Mouse (Mus musculus) macrophage (primary cell): ENCODE data around the gene Hoxb1. TPM values are rescaled to one million over a fixed set of nuclear protein-coding genes. Genes with fewer than 3 reads are reported as not detected.
A peak's percentile ranks its signal among the peaks of the same experiment; 100 is the strongest.

Experiments used
- H3K27ac ChIP-seq: fragments of 350-480 bp; formaldehyde crosslinking; 2 replicates; pipeline ENCODE4 v1.9.0; 2021
- H3K36me3 ChIP-seq: fragments of 350-480 bp; formaldehyde crosslinking; 2 replicates; pipeline ENCODE4 v1.9.0; 2021; ENCODE audit errors: inconsistent target
- H3K4me3 ChIP-seq: fragments of 350-480 bp; formaldehyde crosslinking; 2 replicates; pipeline ENCODE4 v1.9.0; 2021; ENCODE audit errors: inconsistent target
- H3K79me2 ChIP-seq: fragments of 350-480 bp; formaldehyde crosslinking; 2 replicates; pipeline ENCODE4 v1.9.0; 2021; ENCODE audit errors: inconsistent target
- whole genome bisulfite sequencing: methylation state at CpG from one replicate; pipeline ENCODE4 v1.1.7; 2026; ENCODE audit warnings: inconsistent platforms; ENCODE audit not compliant: missing documents; 5-methylcytosine and 5-hydroxymethylcytosine counted together
- polyA plus RNA-seq: library from polyadenylated mRNA; stranded (reverse); fragments of 250-400 nt; gene quantifications from 3 replicates; pipeline ENCODE4 v1.2.4, GENCODE M21; 2018; ENCODE audit warnings: inconsistent platforms
- total RNA-seq, 78 experiments: library from RNA; depleted of rRNA; stranded (reverse); fragments of 250-400 nt; gene quantifications; 1 replicate in 9 of 78; 2 replicates in 24 of 78; 3 replicates in 43 of 78; 4 replicates in 2 of 78; pipeline ENCODE4 v1.2.4; 2018; ENCODE audit warnings: inconsistent platforms in 56 of 78

Gene Hoxb1
- total RNA-seq (2018; cell fraction: chromatin; rRNA removed), result not detected
- total RNA-seq (2018; cell fraction: cytosol; rRNA removed), result not detected
- total RNA-seq (2018; cell fraction: nucleus; rRNA removed), result not detected
- polyA plus RNA-seq, result not detected in 3 replicates

GRCm38 (mm10) chr11:96365441-96366091 lies at the start of gene Hoxb1:
Gene Hoxb1, plus strand, starts transcription at chr11:96365752.
- H3K79me2 ChIP-seq, result no peaks in the 10 kb centered on the region
- H3K27ac ChIP-seq, result no peak within 1 kb of the TSS
- H3K4me3 ChIP-seq, result no peak within 1 kb of the TSS
- 14% methylated on average over 26 of the region's 26 CpGs for WGBS
- no peaks in the 10 kb centered on the region for H3K36me3 ChIP-seq

DNA sequence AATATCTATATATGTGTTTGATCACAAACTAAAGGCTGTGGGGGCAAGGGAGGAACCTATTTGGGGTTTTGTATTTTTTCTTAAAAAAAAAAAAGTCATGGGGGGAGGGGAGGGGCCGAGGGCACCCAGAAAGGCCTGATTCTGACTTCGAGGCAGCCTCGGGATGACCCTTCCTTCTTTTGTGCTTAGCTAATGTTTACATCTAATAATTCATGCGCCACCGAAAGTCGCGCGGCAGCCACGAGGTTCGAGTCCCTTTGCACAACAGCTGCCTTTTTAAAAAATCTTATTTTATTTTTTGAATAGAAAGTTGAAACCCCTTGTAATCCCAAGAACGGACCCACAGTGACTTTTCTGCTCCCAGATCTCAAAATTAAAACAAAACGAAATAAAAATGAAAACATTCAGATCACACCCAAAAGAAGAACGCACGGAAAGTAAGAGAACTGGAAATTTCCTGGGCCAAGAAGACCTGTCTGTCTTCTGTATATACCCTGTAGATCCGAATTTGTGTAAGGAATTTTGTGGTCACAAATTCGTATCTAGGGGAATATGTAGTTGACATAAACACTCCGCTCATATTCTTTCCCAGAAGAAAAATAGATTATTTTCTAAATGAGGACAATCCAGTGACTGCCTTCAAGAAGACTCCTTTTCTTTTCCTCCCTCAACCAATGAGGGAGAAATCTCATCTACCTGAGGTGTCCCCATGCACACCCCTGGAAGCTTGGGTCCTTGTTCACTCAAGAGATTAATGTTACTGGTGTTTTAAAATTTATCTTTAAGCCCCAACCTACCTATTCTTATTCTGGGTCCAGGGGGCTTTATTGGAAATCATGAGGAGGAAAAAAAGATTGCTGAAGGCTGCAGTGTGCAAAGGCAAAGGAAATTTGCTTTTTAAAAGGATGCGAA lies 48.6 kb upstream of the Hoxb1 start:
- Histone ChIP-seq H3K36me3 (no peaks in the 10 kb centered on the region), H3K4me3 (no peak overlapping the region), H3K27ac (no peak overlapping the region), H3K79me2 (peaks cover 14% of the 10 kb centered on the region; the same call in 1 of the 2 replicates)
- WGBS, result 82% methylated on average over 18 of the region's 18 CpGs

- Histone ChIP-seq H3K27ac (peak within 1 kb of the TSS; percentile 69), H3K36me3 (no peaks in the 10 kb centered on the region), H3K79me2 (peaks cover 14% of the 10 kb centered on the region; the same call in 1 of the 2 replicates), H3K4me3 (peak within 1 kb of the TSS; percentile 81)
- 31% methylated on average over 28 of the region's 28 CpGs for WGBS
Observed at GRCm38 (mm10) chr11:96317608-96318367, 47.8 kb upstream of the Hoxb1 start, which contains the start of gene Hoxb4. Gene Hoxb4, plus strand, starts transcription at chr11:96318267.

DNA sequence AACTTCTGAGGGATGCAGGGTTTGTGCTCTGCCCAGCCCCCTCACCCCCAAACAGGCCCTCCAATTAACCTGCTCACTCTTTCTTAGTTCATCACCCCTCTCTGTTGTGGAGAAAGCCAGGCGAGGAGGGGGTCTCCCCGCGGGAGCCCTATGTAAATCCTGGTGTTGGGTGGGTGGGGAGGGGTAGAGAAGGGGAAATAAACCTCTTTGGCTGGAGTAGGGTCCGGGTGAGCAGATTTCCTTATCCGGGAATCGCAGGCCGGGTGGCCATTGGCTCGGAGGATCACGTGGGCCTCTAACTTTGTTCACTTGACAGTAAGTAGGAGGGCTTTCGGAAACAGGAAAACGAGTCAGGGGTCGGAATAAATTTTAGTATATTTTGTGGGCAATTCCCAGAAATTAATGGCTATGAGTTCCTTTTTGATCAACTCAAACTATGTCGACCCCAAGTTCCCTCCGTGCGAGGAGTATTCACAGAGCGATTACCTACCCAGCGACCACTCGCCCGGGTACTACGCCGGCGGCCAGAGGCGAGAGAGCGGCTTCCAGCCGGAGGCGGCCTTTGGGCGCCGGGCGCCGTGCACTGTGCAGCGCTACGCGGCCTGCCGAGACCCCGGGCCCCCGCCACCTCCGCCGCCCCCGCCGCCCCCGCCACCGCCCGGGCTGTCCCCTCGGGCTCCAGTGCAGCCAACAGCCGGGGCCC lies 47.0 kb upstream of the Hoxb1 start:
- under 1% methylated on average over 30 of the region's 45 CpGs for WGBS
- Histone ChIP-seq H3K4me3 (peak overlapping the region; percentile 81), H3K27ac (peak overlapping the region; percentile 69), H3K36me3 (no peaks in the 10 kb centered on the region), H3K79me2 (peaks cover 14% of the 10 kb centered on the region; the same call in 1 of the 2 replicates)

DNA sequence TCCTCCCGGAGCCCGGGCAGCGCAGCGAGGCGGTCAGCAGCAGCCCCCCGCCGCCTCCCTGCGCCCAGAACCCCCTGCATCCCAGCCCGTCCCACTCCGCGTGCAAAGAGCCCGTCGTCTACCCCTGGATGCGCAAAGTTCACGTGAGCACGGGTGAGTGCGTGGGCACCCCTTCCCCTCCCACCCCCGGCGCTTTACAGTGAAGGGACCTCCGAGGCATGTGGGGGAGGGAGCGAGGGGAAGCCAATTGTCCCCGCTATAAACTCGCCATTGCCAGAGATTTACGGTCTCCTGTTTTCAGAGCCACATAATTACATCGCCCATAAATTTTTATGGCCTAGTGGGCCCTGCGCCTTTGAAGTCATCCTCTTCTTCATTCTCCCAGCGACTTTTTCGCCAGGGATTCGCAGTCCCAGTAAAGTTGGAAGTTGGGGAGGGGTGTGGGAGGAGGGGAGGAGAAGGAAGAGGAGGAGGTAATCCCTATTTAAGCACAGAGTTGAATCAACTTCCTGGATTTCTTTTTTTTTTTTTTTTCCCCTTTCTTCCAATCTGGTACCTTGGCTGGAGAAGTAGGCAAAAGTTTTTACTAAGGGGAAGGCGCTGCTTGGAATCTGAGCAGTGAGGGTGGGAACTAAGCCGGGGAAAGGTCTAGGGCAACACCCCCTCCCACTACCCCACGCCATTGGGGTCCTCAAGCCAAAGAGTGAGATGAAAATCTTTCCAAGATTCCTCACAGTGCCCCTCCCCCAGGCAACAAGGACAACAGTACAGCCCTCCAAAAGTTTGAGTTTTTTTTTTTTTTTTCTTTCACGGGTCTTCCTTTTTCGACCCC lies 46.3 kb upstream of the Hoxb1 start:
- H3K79me2 ChIP-seq, result peaks cover 14% of the 10 kb centered on the region; the same call in 1 of the 2 replicates
- H3K36me3 ChIP-seq, result no peaks in the 10 kb centered on the region
- H3K4me3 ChIP-seq, result peak overlapping the region; percentile 61
- H3K27ac ChIP-seq, result peak overlapping the region; percentile 37; the same call in 1 of the 2 replicates
- WGBS, result 3% methylated on average over 31 of the region's 34 CpGs

DNA sequence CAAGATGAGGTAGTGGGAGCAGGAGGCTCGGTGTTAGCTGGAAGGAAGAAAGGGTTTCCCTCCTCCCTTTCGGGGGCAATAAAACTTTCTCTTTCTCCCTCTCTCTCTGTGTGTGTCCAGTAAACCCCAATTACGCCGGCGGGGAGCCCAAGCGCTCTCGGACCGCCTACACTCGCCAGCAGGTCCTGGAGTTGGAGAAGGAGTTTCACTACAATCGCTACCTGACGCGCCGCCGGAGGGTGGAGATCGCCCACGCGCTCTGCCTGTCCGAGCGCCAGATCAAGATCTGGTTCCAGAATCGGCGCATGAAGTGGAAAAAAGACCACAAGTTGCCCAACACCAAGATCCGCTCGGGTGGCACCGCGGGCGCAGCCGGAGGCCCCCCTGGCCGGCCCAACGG lies 45.6 kb upstream of the Hoxb1 start:
- WGBS, result 21% methylated on average over 26 of the region's 29 CpGs
- Histone ChIP-seq H3K79me2 (peaks cover 14% of the 10 kb centered on the region; the same call in 1 of the 2 replicates), H3K27ac (no peak overlapping the region), H3K4me3 (peak overlapping the region; percentile 61), H3K36me3 (no peaks in the 10 kb centered on the region)

DNA sequence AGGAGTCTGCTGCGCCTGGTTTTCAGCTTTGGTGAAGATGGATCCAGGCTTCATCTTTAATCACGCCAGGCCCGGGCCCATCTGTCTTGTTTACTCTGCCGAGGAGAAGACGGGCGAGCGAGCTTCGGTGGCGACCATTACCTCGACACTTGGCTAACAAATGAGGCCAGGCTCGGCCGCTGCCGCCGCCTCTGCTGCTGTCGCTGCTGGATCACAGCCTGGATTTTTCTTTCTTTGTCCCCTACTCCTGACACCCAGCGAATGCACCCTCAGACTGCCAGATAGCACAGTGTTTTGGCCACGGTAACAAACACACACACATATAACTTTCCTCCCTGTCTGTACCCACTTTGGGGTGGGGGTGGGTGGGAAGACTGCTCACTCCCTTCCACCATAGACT lies 44.9 kb upstream of the Hoxb1 start:
- WGBS, result 92% methylated on average over 17 of the region's 17 CpGs
- no peaks in the 10 kb centered on the region for H3K36me3 ChIP-seq
- H3K4me3 ChIP-seq, result no peak overlapping the region

DNA sequence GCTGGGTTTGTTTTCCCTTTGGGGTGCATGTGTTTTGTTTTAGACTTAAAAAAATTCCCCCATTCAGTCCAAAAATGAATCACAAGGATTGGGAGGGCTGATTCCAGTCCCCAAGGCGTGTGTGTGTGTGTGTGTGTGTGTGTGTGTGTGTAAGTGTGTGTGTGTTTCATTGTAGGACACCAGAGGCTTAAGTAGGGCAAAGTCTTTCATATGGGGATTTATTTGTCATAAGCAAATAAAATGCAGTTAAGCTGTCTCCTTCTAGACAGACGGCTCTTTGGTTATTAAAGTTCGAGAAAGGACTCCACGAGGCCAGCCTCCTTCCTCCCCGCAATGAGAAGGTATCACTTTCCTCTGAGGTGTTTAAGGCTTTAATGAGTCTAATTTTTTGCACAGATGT lies 43.7 kb upstream of the Hoxb1 start:
- WGBS, result 83% methylated on average over 5 of the region's 5 CpGs
- H3K36me3 ChIP-seq, result no peaks in the 10 kb centered on the region
- no peak overlapping the region for H3K27ac ChIP-seq
- no peak overlapping the region for H3K4me3 ChIP-seq
- peaks cover 5% of the 10 kb centered on the region; the same call in 1 of the 2 replicates for H3K79me2 ChIP-seq

More for the DNA sequence above, 44.9 kb upstream of the Hoxb1 start:
- H3K27ac ChIP-seq, result no peak overlapping the region
- peaks cover 14% of the 10 kb centered on the region; the same call in 1 of the 2 replicates for H3K79me2 ChIP-seq

DNA sequence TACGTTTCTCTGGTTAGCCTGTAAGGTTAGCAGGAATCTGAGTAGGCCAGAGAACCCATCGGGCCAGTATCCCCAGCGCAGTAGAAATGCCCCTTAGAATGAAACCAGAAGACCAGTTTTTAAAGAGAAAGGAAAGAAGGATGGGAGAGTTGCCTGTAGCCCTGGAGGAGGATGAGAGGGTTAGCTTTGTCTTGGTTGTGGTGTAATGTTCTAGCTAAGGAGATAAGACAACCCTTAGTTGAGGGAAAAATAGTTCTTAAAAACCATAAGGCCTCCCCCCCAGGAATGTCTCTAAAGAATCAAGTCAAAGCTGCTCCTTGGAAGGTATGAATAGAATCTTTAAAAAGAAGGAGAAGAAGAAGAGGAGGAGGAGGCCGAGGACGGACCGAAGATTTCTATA lies 42.8 kb upstream of the Hoxb1 start:
- 86% methylated on average over 6 of the region's 6 CpGs for WGBS
- Histone ChIP-seq H3K79me2 (peaks cover 5% of the 10 kb centered on the region; the same call in 1 of the 2 replicates), H3K27ac (no peak overlapping the region), H3K36me3 (no peaks in the 10 kb centered on the region), H3K4me3 (no peak overlapping the region)

- H3K4me3 ChIP-seq, result no peak within 1 kb of the TSS
- 95% methylated on average over 10 of the region's 10 CpGs for WGBS
- peaks cover 1% of the 10 kb centered on the region; the same call in 1 of the 2 replicates for H3K79me2 ChIP-seq
- H3K27ac ChIP-seq, result no peak within 1 kb of the TSS
- no peaks in the 10 kb centered on the region for H3K36me3 ChIP-seq
Observed at GRCm38 (mm10) chr11:96323154-96323553, 42.4 kb upstream of the Hoxb1 start, which contains the start of gene Hoxb3. Gene Hoxb3, plus strand, starts transcription at chr11:96323326.

DNA sequence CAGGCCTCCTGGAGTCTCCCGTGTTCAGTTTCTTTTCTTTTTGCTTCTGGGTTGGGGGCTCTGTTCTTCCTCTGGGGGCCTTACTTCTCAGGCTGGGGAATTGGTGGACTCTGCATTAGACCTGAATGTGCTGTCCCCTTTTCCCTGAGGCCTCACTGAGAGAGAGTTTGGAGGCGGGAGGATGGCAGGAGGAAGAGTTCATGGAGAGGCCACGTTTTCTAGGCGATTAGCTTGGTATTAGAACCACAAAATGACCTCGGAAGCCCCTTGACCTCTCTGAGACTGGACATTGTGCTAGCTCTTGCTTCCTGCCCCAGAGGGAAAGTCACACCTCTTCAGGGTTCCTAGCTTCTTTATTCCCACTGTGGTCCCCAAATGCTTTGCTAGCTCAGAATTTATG lies 41.4 kb upstream of the Hoxb1 start:
- WGBS, result 89% methylated on average over 5 of the region's 5 CpGs

DNA sequence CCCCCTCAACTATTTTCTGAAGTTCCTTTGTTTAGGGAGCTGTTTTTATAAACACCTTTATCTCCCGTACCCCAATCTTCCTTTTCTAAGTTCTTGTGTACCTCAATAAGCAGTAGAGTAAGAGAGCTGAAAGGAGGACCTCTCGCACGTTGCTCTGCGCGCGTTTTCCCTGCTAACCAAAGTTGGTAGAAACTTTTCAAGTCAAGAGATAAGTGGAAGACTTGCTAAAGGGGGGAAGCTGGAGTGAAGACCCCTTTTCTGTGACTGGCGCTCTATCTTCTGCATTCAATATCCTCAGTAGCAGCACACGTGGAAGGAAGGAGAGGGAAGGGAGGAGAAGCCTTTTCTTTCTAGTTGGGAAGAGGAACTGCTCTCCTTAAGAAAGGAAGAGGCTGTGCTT lies 40.6 kb upstream of the Hoxb1 start:
- H3K36me3 ChIP-seq, result no peaks in the 10 kb centered on the region
- no peaks in the 10 kb centered on the region for H3K79me2 ChIP-seq
- no peak overlapping the region for H3K4me3 ChIP-seq
- H3K27ac ChIP-seq, result no peak overlapping the region
- 91% methylated on average over 8 of the region's 8 CpGs for WGBS

More for the DNA sequence above, 41.4 kb upstream of the Hoxb1 start:
- Histone ChIP-seq H3K36me3 (no peaks in the 10 kb centered on the region), H3K4me3 (no peak overlapping the region), H3K27ac (no peak overlapping the region), H3K79me2 (no peaks in the 10 kb centered on the region)

DNA sequence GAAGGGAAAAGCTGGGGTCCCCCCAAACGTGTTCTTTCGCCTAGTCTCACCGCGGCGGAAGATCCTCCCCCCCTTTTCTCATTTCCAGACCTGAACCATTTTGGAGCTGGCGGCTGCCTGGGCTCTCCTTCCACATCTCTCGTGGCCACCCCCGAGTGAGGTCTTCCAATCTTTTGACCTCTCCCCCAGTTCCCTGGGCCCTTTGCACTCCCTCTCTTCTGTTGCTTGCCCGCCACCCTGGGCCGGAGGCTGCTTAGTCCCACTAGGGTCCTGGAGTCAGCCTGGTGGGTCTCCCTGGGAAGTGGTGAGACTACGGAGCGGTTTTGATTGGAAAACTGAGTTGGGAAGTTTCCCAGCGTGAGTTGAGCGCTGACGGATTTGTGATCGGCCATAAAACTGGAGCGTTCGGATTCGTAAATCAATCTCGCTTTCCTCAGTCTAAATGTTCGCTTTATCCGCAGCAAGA lies 39.8 kb upstream of the Hoxb1 start:
- Histone ChIP-seq H3K27ac (no peak overlapping the region), H3K79me2 (no peaks in the 10 kb centered on the region), H3K4me3 (no peak overlapping the region), H3K36me3 (no peaks in the 10 kb centered on the region)
- WGBS, result 94% methylated on average over 21 of the region's 22 CpGs
